Mouse (Mus musculus) midbrain, embryonic 12.5 days (tissue): ENCODE measurements around the gene 1810037I17Rik. TPM values are rescaled to one million over a fixed set of nuclear protein-coding genes. Genes with fewer than 3 reads are reported as not detected.
"Not testable (repeated sequence)": the region's sequence is repeated elsewhere in the genome, so short reads cannot be mapped to it uniquely, and the experiment has no call there.

ENCODE experiments used
- ATAC-seq: fragments of 200-750 bp; cut with Nextera tagmentation; 2 replicates; pipeline ENCODE4 v1.8.0; 2017; ENCODE audit warnings: low read depth, moderate TSS enrichment, moderate library complexity; ENCODE audit not compliant: low FRiP score
- H3K27ac ChIP-seq: fragments of 300-500 bp; sonication (generic); replicated peaks from 2 replicates; pipeline ENCODE4 v1.5.1; 2016; ENCODE audit warnings: mild to moderate bottlenecking
- H3K27me3 ChIP-seq: fragments of 300-500 bp; sonication (generic); 2 replicates; pipeline ENCODE4 v1.6.1; 2016; ENCODE audit warnings: mild to moderate bottlenecking
- H3K36me3 ChIP-seq: fragments of 300-500 bp; sonication (generic); 2 replicates; pipeline ENCODE4 v1.6.1; 2016
- H3K4me1 ChIP-seq: fragments of 300-500 bp; sonication (generic); 2 replicates; pipeline ENCODE4 v1.6.1; 2016
- H3K4me2 ChIP-seq: fragments of 300-500 bp; sonication (generic); replicated peaks from 2 replicates; pipeline ENCODE4 v1.6.1; 2016; ENCODE audit warnings: mild to moderate bottlenecking, moderate library complexity
- H3K4me3 ChIP-seq: fragments of 300-500 bp; sonication (generic); 2 replicates; pipeline ENCODE4 v1.5.1; 2016; ENCODE audit warnings: mild to moderate bottlenecking
- H3K9ac ChIP-seq: fragments of 300-500 bp; sonication (generic); replicated peaks from 2 replicates; pipeline ENCODE4 v1.6.1; 2016; ENCODE audit warnings: mild to moderate bottlenecking, moderate library complexity
- H3K9me3 ChIP-seq: fragments of 300-500 bp; sonication (generic); 2 replicates; pipeline ENCODE4 v1.6.1; 2016; ENCODE audit warnings: mild to moderate bottlenecking
- WGBS: fragments of 180-500 bp; shearing (Covaris S2); methylation state at CpG from one replicate; pipeline ENCODE4 v1.1.7; 2016; 5-methylcytosine and 5-hydroxymethylcytosine counted together
- polyA plus RNA-seq: library from polyadenylated mRNA; unstranded; fragments of >200 nt; fragmentation: Nextera tagmentation; extraction: Ambion mirVana; gene quantifications from 2 replicates; pipeline ENCODE4 v1.2.1, GENCODE M21; 2016

1810037I17Rik gene
- polyA plus RNA-seq, 1 experiment from 2014 or later, result 94.5 TPM

GRCm38 (mm10) chr3:122915493-122915892 is 8.5 kb upstream of the 1810037I17Rik start:
- Histone ChIP-seq H3K36me3 (no peaks in the 10 kb centered on the region), H3K4me2 (no peak overlapping the region), H3K27ac (no peak overlapping the region), H3K4me1 (no peaks in the 10 kb centered on the region), H3K9ac (no peak overlapping the region), H3K9me3 (no peaks in the 10 kb centered on the region), H3K4me3 (no peak overlapping the region), H3K27me3 (no peaks in the 10 kb centered on the region)
- no peak for ATAC-seq
- 87% methylated on average over 5 of the region's 5 CpGs for WGBS

- H3K4me2 ChIP-seq, result no peak overlapping the region
- H3K27me3 ChIP-seq, result no peaks in the 10 kb centered on the region
- no peaks in the 10 kb centered on the region for H3K4me1 ChIP-seq
- no peak overlapping the region for H3K9ac ChIP-seq
- H3K9me3 ChIP-seq, result no peaks in the 10 kb centered on the region
- no peak overlapping the region for H3K27ac ChIP-seq
- WGBS, result 89% methylated on average over 6 of the region's 6 CpGs
- no peak for ATAC-seq
- no peak overlapping the region for H3K4me3 ChIP-seq
- no peaks in the 10 kb centered on the region for H3K36me3 ChIP-seq
Measured at GRCm38 (mm10) chr3:122916191-122916680, 7.8 kb upstream of the 1810037I17Rik start.

GRCm38 (mm10) chr3:122918672-122919071 is 5.3 kb upstream of the 1810037I17Rik start:
- WGBS, result 64% methylated on average over 2 of the region's 2 CpGs
- Histone ChIP-seq H3K27ac (no peak overlapping the region), H3K4me2 (no peak overlapping the region), H3K4me3 (no peak overlapping the region), H3K36me3 (no peaks in the 10 kb centered on the region), H3K27me3 (no peaks in the 10 kb centered on the region), H3K4me1 (no peaks in the 10 kb centered on the region), H3K9me3 (no peaks in the 10 kb centered on the region), H3K9ac (no peak overlapping the region)
- ATAC-seq, result no peak

- Histone ChIP-seq H3K36me3 (no peaks in the 10 kb centered on the region), H3K9ac (no peak within 1 kb of the TSS), H3K4me2 (no peak within 1 kb of the TSS), H3K4me3 (no peak within 1 kb of the TSS), H3K27ac (no peak within 1 kb of the TSS), H3K9me3 (no peaks in the 10 kb centered on the region), H3K4me1 (no peaks in the 10 kb centered on the region), H3K27me3 (no peaks in the 10 kb centered on the region)
- 77% methylated on average over 8 of the region's 8 CpGs for WGBS
- ATAC-seq, result no peak
Measured at GRCm38 (mm10) chr3:122919260-122919659, 4.7 kb upstream of the 1810037I17Rik start, which contains the start of gene Gm10959. Gm10959 (minus strand) TSS chr3:122919360.

GRCm38 (mm10) chr3:122920572-122921435 is 3.2 kb upstream of the 1810037I17Rik start:
- H3K27me3 ChIP-seq, result no peaks in the 10 kb centered on the region
- no peak overlapping the region for H3K27ac ChIP-seq
- H3K9ac ChIP-seq, result no peak overlapping the region
- no peaks in the 10 kb centered on the region for H3K9me3 ChIP-seq
- WGBS, result 65% methylated on average over 8 of the region's 8 CpGs
- no peaks in the 10 kb centered on the region for H3K36me3 ChIP-seq
- no peak for ATAC-seq
- H3K4me2 ChIP-seq, result no peak overlapping the region
- peaks cover 5% of the 10 kb centered on the region; the same call in 1 of the 2 replicates for H3K4me1 ChIP-seq
- no peak overlapping the region for H3K4me3 ChIP-seq

- 83% methylated on average over 8 of the region's 8 CpGs for WGBS
- H3K4me1 ChIP-seq, result peaks cover 10% of the 10 kb centered on the region
- H3K4me2 ChIP-seq, result no peak overlapping the region
- H3K36me3 ChIP-seq, result peaks cover 3% of the 10 kb centered on the region; the same call in 1 of the 2 replicates
- H3K4me3 ChIP-seq, result no peak overlapping the region
- no peak for ATAC-seq
- H3K9ac ChIP-seq, result no peak overlapping the region
- no peaks in the 10 kb centered on the region for H3K9me3 ChIP-seq
- no peak overlapping the region for H3K27ac ChIP-seq
- no peaks in the 10 kb centered on the region for H3K27me3 ChIP-seq
Measured at GRCm38 (mm10) chr3:122921676-122922527, 2.1 kb upstream of the 1810037I17Rik start.

GRCm38 (mm10) chr3:122923147-122923546 is 856 bp upstream of the 1810037I17Rik start:
- peaks cover 10% of the 10 kb centered on the region for H3K4me1 ChIP-seq
- no peak for ATAC-seq
- H3K27me3 ChIP-seq, result no peaks in the 10 kb centered on the region
- no peak overlapping the region for H3K27ac ChIP-seq
- H3K9me3 ChIP-seq, result no peaks in the 10 kb centered on the region
- H3K4me3 ChIP-seq, result no peak overlapping the region
- peaks cover 11% of the 10 kb centered on the region; the same call in 1 of the 2 replicates for H3K36me3 ChIP-seq
- no peak overlapping the region for H3K9ac ChIP-seq
- H3K4me2 ChIP-seq, result peak overlapping the region; percentile 61
- 70% methylated on average over 7 of the region's 7 CpGs for WGBS

- no peak overlapping the region for H3K4me3 ChIP-seq
- H3K36me3 ChIP-seq, result peaks cover 13% of the 10 kb centered on the region; the same call in 1 of the 2 replicates
- H3K4me1 ChIP-seq, result peaks cover 10% of the 10 kb centered on the region
- H3K27me3 ChIP-seq, result no peaks in the 10 kb centered on the region
- ATAC-seq, result no peak
- H3K9me3 ChIP-seq, result no peaks in the 10 kb centered on the region
- no peak overlapping the region for H3K27ac ChIP-seq
- WGBS, result 96% methylated on average over 6 of the region's 6 CpGs
- H3K4me2 ChIP-seq, result no peak overlapping the region
- H3K9ac ChIP-seq, result no peak overlapping the region
Measured at GRCm38 (mm10) chr3:122929723-122930122, 5.7 kb downstream of the 1810037I17Rik start.

- Histone ChIP-seq H3K9me3 (no peaks in the 10 kb centered on the region), H3K36me3 (peaks cover 4% of the 10 kb centered on the region; the same call in 1 of the 2 replicates), H3K4me3 (no peak overlapping the region), H3K9ac (no peak overlapping the region), H3K27ac (no peak overlapping the region), H3K4me1 (no peaks in the 10 kb centered on the region), H3K4me2 (no peak overlapping the region), H3K27me3 (no peaks in the 10 kb centered on the region)
- 96% methylated on average over 1 of the region's 1 CpGs for WGBS
- ATAC-seq, result no peak
Measured at GRCm38 (mm10) chr3:122932466-122932865, 8.5 kb downstream of the 1810037I17Rik start.

- not testable (repeated sequence) for ATAC-seq, H3K4me3 ChIP-seq, H3K4me2 ChIP-seq, H3K27me3 ChIP-seq, H3K36me3 ChIP-seq, H3K4me1 ChIP-seq, H3K9me3 ChIP-seq, H3K9ac ChIP-seq, H3K27ac ChIP-seq
- WGBS, result 79% methylated on average over 13 of the region's 13 CpGs
Measured at GRCm38 (mm10) chr3:122937176-122937575, 13.2 kb downstream of the 1810037I17Rik start.

GRCm38 (mm10) chr3:122939215-122939614 is 15.2 kb downstream of the 1810037I17Rik start:
- H3K4me2 ChIP-seq, result no peak overlapping the region
- no peak overlapping the region for H3K9ac ChIP-seq
- ATAC-seq, result no peak
- no peak overlapping the region for H3K4me3 ChIP-seq
- no peaks in the 10 kb centered on the region for H3K4me1 ChIP-seq
- no peak overlapping the region for H3K27ac ChIP-seq
- H3K36me3 ChIP-seq, result no peaks in the 10 kb centered on the region
- WGBS, result 85% methylated on average over 2 of the region's 2 CpGs
- no peaks in the 10 kb centered on the region for H3K27me3 ChIP-seq
- no peaks in the 10 kb centered on the region for H3K9me3 ChIP-seq
